Mouse (Mus musculus): ENCODE results near the gene Trib2. TPM values are rescaled to one million over a fixed set of nuclear protein-coding genes. Genes with fewer than 3 reads are reported as not detected.

Gene Trib2
- polyA plus RNA-seq, 1 experiment from 2014 or later, result 11.2 TPM

GRCm38 (mm10) chr12:15815576-15816253 is 1.0 kb downstream of the Trib2 start:
- H3K27me3 ChIP-seq (replicated peaks; ENCODE audit: control insufficient read depth, insufficient read depth, low read length), result peaks cover 12% of the 10 kb centered on the region; the same call in 1 of the 2 replicates
- under 1% methylated on average over 49 of the region's 49 CpGs for WGBS
- peak overlapping the region; percentile 82 for H3K27ac ChIP-seq (ENCODE audit: low read depth, low read length)
- peak; percentile 56 for TF ChIP-seq CTCF (IDR thresholded peaks at IDR 0.05; ENCODE audit: low read depth)
- H3K9ac ChIP-seq (ENCODE audit: low read depth, low read length), result peak overlapping the region; percentile 71
- H3K9me3 ChIP-seq (ENCODE audit: control insufficient read depth), result no peaks in the 10 kb centered on the region
- H3K4me1 ChIP-seq (replicated peaks; ENCODE audit: control insufficient read depth, insufficient read depth, low read length), result 0 out of 2 replicates have a peak, but pooled peaks cover 4% of the 10 kb centered on the region
- no peak for ATAC-seq
- H3K36me3 ChIP-seq (ENCODE audit: control insufficient read depth, insufficient read depth), result no peaks in the 10 kb centered on the region
- peak overlapping the region; percentile 78 for H3K4me2 ChIP-seq (replicated peaks; ENCODE audit: low read depth)
- H3K4me3 ChIP-seq (ENCODE audit: low read depth, low read length), result peak overlapping the region; percentile 70

GRCm38 (mm10) chr12:15815170-15815575 is 1.5 kb downstream of the Trib2 start:
- Histone ChIP-seq H3K9ac (ENCODE audit: low read depth, low read length) (peak overlapping the region; percentile 71), H3K27me3 (replicated peaks; ENCODE audit: control insufficient read depth, insufficient read depth, low read length) (peaks cover 12% of the 10 kb centered on the region; the same call in 1 of the 2 replicates), H3K27ac (ENCODE audit: low read depth, low read length) (peak overlapping the region; percentile 82), H3K4me2 (replicated peaks; ENCODE audit: low read depth) (peak overlapping the region; percentile 78), H3K4me3 (ENCODE audit: low read depth, low read length) (peak overlapping the region; percentile 70), H3K9me3 (ENCODE audit: control insufficient read depth) (no peaks in the 10 kb centered on the region), H3K36me3 (ENCODE audit: control insufficient read depth, insufficient read depth) (no peaks in the 10 kb centered on the region), H3K4me1 (replicated peaks; ENCODE audit: control insufficient read depth, insufficient read depth, low read length) (0 out of 2 replicates have a peak, but pooled peaks cover 4% of the 10 kb centered on the region)
- 1% methylated on average over 23 of the region's 23 CpGs for WGBS
- ATAC-seq, result no peak
- no peak for TF ChIP-seq CTCF (IDR thresholded peaks at IDR 0.05; ENCODE audit: low read depth)

DNA sequence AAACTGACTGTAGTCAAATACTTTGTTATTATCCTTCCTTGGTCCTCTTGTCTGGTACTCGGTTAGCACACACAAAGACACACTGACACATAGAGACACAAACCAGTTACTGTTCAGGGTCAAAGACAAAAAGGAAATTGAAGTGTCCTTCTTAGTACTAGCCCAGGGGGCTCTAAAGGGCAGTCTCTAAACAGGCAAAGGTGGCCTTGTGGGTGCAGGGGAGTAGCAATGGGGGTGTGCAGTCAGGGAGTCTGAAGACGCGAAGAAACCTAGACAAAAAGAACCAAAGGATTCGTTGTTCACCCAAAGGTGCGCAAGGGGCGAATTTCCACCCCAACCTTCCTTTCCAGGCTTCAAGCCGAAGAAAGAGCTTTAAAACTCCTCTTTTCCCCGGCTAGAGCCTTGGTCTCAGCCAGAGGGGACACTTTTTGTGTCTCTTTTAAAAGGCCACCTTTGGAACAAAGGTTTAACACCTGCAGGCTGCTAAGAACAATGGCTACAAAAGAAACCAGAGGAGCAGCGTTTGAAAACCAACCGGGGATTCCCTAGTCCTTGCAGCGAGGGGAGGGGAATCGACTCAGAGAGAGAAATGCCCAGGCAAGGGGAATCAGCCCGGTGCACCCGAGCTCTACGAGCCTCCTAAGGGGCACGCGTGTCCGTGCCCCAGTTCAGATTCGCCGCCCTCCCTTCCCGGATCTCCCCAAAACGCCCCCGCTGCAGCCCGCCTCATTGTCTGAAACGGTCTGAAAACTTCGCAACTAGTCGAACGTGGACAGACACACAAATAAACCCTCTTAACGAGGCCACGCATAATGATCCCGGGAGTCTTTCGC is 2.3 kb downstream of the Trib2 start:
- 3% methylated on average over 32 of the region's 32 CpGs for WGBS
- peak overlapping the region; percentile 71 for H3K9ac ChIP-seq (ENCODE audit: low read depth, low read length)
- peak overlapping the region; percentile 70 for H3K4me3 ChIP-seq (ENCODE audit: low read depth, low read length)
- 0 out of 2 replicates have a peak, but pooled peaks cover 4% of the 10 kb centered on the region for H3K4me1 ChIP-seq (replicated peaks; ENCODE audit: control insufficient read depth, insufficient read depth, low read length)
- H3K27ac ChIP-seq (ENCODE audit: low read depth, low read length), result no peak overlapping the region
- no peaks in the 10 kb centered on the region for H3K36me3 ChIP-seq (ENCODE audit: control insufficient read depth, insufficient read depth)
- 0 out of 2 replicates have a peak, but pooled peaks have one; percentile 4 for TF ChIP-seq CTCF (IDR thresholded peaks at IDR 0.05; ENCODE audit: low read depth)
- H3K9me3 ChIP-seq (ENCODE audit: control insufficient read depth), result no peaks in the 10 kb centered on the region
- no peak for ATAC-seq
- peaks cover 12% of the 10 kb centered on the region; the same call in 1 of the 2 replicates for H3K27me3 ChIP-seq (replicated peaks; ENCODE audit: control insufficient read depth, insufficient read depth, low read length)
- H3K4me2 ChIP-seq (replicated peaks; ENCODE audit: low read depth), result peak overlapping the region; percentile 78

DNA sequence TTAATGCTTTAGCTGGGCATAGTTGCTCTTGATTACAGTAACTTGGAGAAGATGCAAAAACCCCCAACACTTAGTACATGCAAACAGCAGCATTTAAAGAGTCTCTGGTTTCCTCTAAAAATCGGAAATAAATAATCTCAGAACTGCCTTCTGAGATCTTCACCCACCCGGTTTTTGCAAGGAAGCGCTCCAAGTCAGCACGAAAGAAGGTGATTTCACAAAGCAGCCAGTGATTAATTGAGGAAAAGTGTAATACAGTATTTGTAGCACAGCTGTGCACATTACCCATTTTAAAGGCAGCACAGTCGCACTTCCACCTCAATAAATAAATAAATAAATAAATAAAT is 2.9 kb downstream of the Trib2 start:
- H3K4me3 ChIP-seq (ENCODE audit: low read depth, low read length), result peak overlapping the region; percentile 70
- 24% methylated on average over 5 of the region's 5 CpGs for WGBS
- no peak for TF ChIP-seq CTCF (IDR thresholded peaks at IDR 0.05; ENCODE audit: low read depth)
- no peaks in the 10 kb centered on the region for H3K36me3 ChIP-seq (ENCODE audit: control insufficient read depth, insufficient read depth)
- H3K9ac ChIP-seq (ENCODE audit: low read depth, low read length), result no peak overlapping the region
- H3K27me3 ChIP-seq (replicated peaks; ENCODE audit: control insufficient read depth, insufficient read depth, low read length), result peaks cover 12% of the 10 kb centered on the region; the same call in 1 of the 2 replicates
- no peak overlapping the region for H3K27ac ChIP-seq (ENCODE audit: low read depth, low read length)
- ATAC-seq, result no peak
- no peaks in the 10 kb centered on the region for H3K9me3 ChIP-seq (ENCODE audit: control insufficient read depth)
- peak overlapping the region; percentile 78 for H3K4me2 ChIP-seq (replicated peaks; ENCODE audit: low read depth)
- 0 out of 2 replicates have a peak, but pooled peaks cover 4% of the 10 kb centered on the region for H3K4me1 ChIP-seq (replicated peaks; ENCODE audit: control insufficient read depth, insufficient read depth, low read length)

- WGBS, result 36% methylated on average over 12 of the region's 12 CpGs
- Histone ChIP-seq H3K4me1 (replicated peaks; ENCODE audit: control insufficient read depth, insufficient read depth, low read length) (0 out of 2 replicates have a peak, but pooled peaks cover 4% of the 10 kb centered on the region), H3K27ac (ENCODE audit: low read depth, low read length) (no peak overlapping the region), H3K27me3 (replicated peaks; ENCODE audit: control insufficient read depth, insufficient read depth, low read length) (peaks cover 12% of the 10 kb centered on the region; the same call in 1 of the 2 replicates), H3K9me3 (ENCODE audit: control insufficient read depth) (no peaks in the 10 kb centered on the region), H3K9ac (ENCODE audit: low read depth, low read length) (no peak overlapping the region), H3K36me3 (ENCODE audit: control insufficient read depth, insufficient read depth) (no peaks in the 10 kb centered on the region), H3K4me2 (replicated peaks; ENCODE audit: low read depth) (peak overlapping the region; percentile 78), H3K4me3 (ENCODE audit: low read depth, low read length) (peak overlapping the region; percentile 70)
- no peak for ATAC-seq
- TF ChIP-seq CTCF (IDR thresholded peaks at IDR 0.05; ENCODE audit: low read depth), result no peak
Observed at GRCm38 (mm10) chr12:15813133-15813818, 3.4 kb downstream of the Trib2 start.

Measured in intestine, postnatal 0 days (tissue).